Mouse (Mus musculus): ENCODE data around the gene Ncor2.

DNA sequence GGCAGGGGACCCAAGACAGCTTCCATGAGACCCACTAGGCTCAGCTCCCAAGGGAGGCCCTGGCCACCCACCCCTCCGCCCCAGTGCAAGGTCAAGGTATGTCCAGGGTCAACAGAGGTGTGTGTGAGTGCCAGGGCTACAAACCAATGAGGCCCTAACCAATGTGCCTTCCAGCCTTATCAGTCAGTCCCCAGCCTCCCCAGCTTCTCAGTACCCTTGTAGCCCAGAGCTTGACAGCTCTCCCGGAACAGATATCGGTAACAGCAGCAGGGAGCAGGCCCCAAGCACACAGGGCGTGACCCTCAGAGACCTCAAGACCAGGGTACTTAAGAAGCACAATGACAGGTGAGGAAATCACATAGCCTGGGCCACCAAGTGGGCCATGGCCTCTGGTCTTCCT is 129.5 kb downstream of the Ncor2 start:
- TF ChIP-seq CTCF (IDR thresholded peaks at IDR 0.05; ENCODE audit: extremely low read depth, insufficient read depth, low read length) (no peak), POLR2A (IDR thresholded peaks at IDR 0.05; ENCODE audit: extremely low read depth, insufficient read depth, low read length) (no peak)

All from cortical plate, adult 2 months (tissue).